Mouse (Mus musculus) cerebellum, adult 2 months (tissue): ENCODE data around the gene Wdr20. TPM values are rescaled to one million over a fixed set of nuclear protein-coding genes. Genes with fewer than 3 reads are reported as not detected.
A peak's percentile ranks its signal among the peaks of the same experiment; 100 is the strongest.
"Not testable (repeated sequence)": the region's sequence is repeated elsewhere in the genome, so short reads cannot be mapped to it uniquely, and the experiment has no call there.

ENCODE experiments used
- DNase-seq, 2 experiments: peaks; one replicate each; pipeline ENCODE4 v3.0.0; 2021
- H3K27ac ChIP-seq: fragments of 200-500 bp; 2 replicates; pipeline ENCODE4 v1.5.1; 2012; ENCODE audit warnings: low read length, control low read depth, inconsistent platforms; ENCODE audit not compliant: insufficient read depth
- H3K27me3 ChIP-seq: fragments of 200-500 bp; 2 replicates; pipeline ENCODE4 v1.6.1; 2012; ENCODE audit warnings: inconsistent platforms, mild to moderate bottlenecking, low read length, moderate library complexity; ENCODE audit not compliant: control insufficient read depth, insufficient read depth
- H3K4me1 ChIP-seq: fragments of 200-500 bp; 2 replicates; pipeline ENCODE4 v1.6.1; 2011; ENCODE audit warnings: low read length; ENCODE audit not compliant: control insufficient read depth, insufficient read depth
- H3K4me3 ChIP-seq: fragments of 200-500 bp; replicated peaks from 2 replicates; pipeline ENCODE3; 2011; ENCODE audit warnings: mild to moderate bottlenecking, low read depth, low read length, control low read depth; ENCODE audit not compliant: insufficient read depth
- CTCF ChIP-seq: fragments of 200-500 bp; IDR thresholded peaks from 2 replicates; pipeline ENCODE4 v1.5.1; 2011; ENCODE audit warnings: low read depth, mild to moderate bottlenecking, control low read depth, low read length, moderate library complexity, borderline replicate concordance; ENCODE audit not compliant: insufficient read depth
- POLR2A ChIP-seq: fragments of 200-500 bp; IDR thresholded peaks from 2 replicates; pipeline ENCODE4 v1.6.1; 2011; ENCODE audit warnings: low read length, control low read depth, borderline replicate concordance; ENCODE audit not compliant: insufficient read depth
- WGBS: fragments of 180-500 bp; shearing (Covaris S2); methylation state at CpG from one replicate; pipeline ENCODE4 v1.1.7; 2018; 5-methylcytosine and 5-hydroxymethylcytosine counted together
- polyA plus RNA-seq: library from polyadenylated mRNA; depleted of rRNA; stranded (reverse); fragments of >200 nt; gene quantifications from 2 replicates; pipeline ENCODE4 v1.2.3, GENCODE M21; 2012

Gene Wdr20
- polyA plus RNA-seq, 1 experiment: 34.9 TPM

- no peak for DNase-seq
- Histone ChIP-seq H3K4me3 (no peak overlapping the region), H3K4me1 (no peaks in the 10 kb centered on the region), H3K27me3 (no peaks in the 10 kb centered on the region), H3K27ac (no peak overlapping the region)
- WGBS: 83% methylated on average over 5 of the region's 5 CpGs
- TF ChIP-seq CTCF (no peak), POLR2A (no peak)
Measured at GRCm38 (mm10) chr12:110725489-110725888, 12.3 kb upstream of the Wdr20 start.

- H3K27me3 ChIP-seq: no peaks in the 10 kb centered on the region
- no peak for TF ChIP-seq CTCF
- TF ChIP-seq POLR2A: no peak
- H3K4me1 ChIP-seq: no peaks in the 10 kb centered on the region
- 48% methylated on average over 1 of the region's 1 CpGs for WGBS
- DNase-seq: no peak
- no peak overlapping the region for H3K4me3 ChIP-seq
- H3K27ac ChIP-seq: no peak overlapping the region
Measured at GRCm38 (mm10) chr12:110726428-110726827, 11.3 kb upstream of the Wdr20 start.

DNA sequence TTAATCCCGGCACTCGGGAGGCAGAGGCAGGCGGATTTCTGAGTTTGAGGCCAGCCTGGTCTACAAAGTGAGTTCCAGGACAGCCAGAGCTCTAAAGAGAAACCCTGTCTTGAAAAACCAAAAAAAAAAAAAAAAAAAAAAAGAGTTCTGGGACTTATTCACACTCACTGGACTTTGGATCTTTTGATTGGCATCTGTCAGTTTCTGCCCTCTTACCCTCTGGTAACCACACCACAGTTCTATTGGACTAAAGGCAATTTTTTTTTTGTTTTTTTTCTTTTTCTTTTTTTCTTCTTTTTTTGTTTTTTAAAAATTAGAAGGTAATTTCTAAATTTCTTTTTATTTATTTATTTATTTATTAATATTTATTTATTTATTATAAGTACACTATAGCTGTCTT is 4.5 kb upstream of the Wdr20 start:
- not testable (repeated sequence) for H3K4me1 ChIP-seq, H3K4me3 ChIP-seq, H3K27me3 ChIP-seq, H3K27ac ChIP-seq, DNase-seq
- WGBS: 98% methylated on average over 3 of the region's 3 CpGs

GRCm38 (mm10) chr12:110736641-110737040 is 1.1 kb upstream of the Wdr20 start:
- Histone ChIP-seq H3K27ac (no peak overlapping the region), H3K4me1 (peaks cover 3% of the 10 kb centered on the region; the same call in 1 of the 2 replicates), H3K4me3 (no peak overlapping the region), H3K27me3 (no peaks in the 10 kb centered on the region)
- 4% methylated on average over 4 of the region's 4 CpGs for WGBS
- TF ChIP-seq CTCF: no peak
- TF ChIP-seq POLR2A: no peak
- peak in 1 of 2 experiments; percentile 15 for DNase-seq

- no peak for TF ChIP-seq POLR2A
- no peak for TF ChIP-seq CTCF
- H3K27me3 ChIP-seq: no peaks in the 10 kb centered on the region
- DNase-seq: peak in 1 of 2 experiments; percentile 50
- H3K4me3 ChIP-seq: peak overlapping the region; percentile 91
- WGBS: under 1% methylated on average over 71 of the region's 72 CpGs
- H3K4me1 ChIP-seq: peaks cover 3% of the 10 kb centered on the region; the same call in 1 of the 2 replicates
- H3K27ac ChIP-seq: peak overlapping the region; percentile 84
Measured at GRCm38 (mm10) chr12:110738158-110738921, 596 bp downstream of the Wdr20 start.

GRCm38 (mm10) chr12:110750770-110751439 is 13.2 kb downstream of the Wdr20 start:
- DNase-seq: no peak
- no peak for TF ChIP-seq CTCF
- TF ChIP-seq POLR2A: no peak

GRCm38 (mm10) chr12:110752703-110753102 is 15.0 kb downstream of the Wdr20 start:
- TF ChIP-seq POLR2A: no peak
- Histone ChIP-seq H3K27ac (no peak overlapping the region), H3K4me3 (no peak overlapping the region), H3K4me1 (no peaks in the 10 kb centered on the region), H3K27me3 (no peaks in the 10 kb centered on the region)
- no peak for DNase-seq

More at GRCm38 (mm10) chr12:110750770-110751439, 13.2 kb downstream of the Wdr20 start:
- 78% methylated on average over 10 of the region's 10 CpGs for WGBS
- no peaks in the 10 kb centered on the region for H3K4me1 ChIP-seq
- H3K27me3 ChIP-seq: no peaks in the 10 kb centered on the region
- H3K4me3 ChIP-seq: no peak overlapping the region
- no peak overlapping the region for H3K27ac ChIP-seq

DNA sequence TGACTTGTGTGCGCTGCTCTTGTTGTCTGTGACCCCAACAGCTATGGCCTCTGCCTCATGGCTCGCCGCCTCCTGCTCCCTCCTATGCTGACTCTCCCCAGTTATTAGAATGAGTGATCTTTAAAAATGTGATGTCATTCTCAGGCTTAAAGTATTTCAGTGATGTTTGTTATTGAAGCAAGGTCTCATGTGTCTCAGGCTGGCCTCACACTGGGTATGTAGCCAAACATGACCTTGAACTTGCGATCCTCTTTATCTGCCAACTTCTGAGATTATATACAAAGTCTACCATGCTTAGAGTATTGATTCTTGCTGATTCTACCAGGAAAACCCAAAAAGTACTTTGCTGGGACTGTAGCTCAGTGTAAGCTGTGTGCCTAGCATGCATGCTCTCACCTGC is 16.2 kb downstream of the Wdr20 start:
- no peak overlapping the region for H3K27ac ChIP-seq
- DNase-seq: no peak
- no peaks in the 10 kb centered on the region for H3K27me3 ChIP-seq
- no peaks in the 10 kb centered on the region for H3K4me1 ChIP-seq
- H3K4me3 ChIP-seq: no peak overlapping the region
- 99% methylated on average over 4 of the region's 4 CpGs for WGBS
- TF ChIP-seq POLR2A (no peak), CTCF (no peak)
